Mouse (Mus musculus): ENCODE data around the gene Ccdc130.

- TF ChIP-seq CTCF (IDR thresholded peaks at IDR 0.05; ENCODE audit: low read depth): no peak
- TF ChIP-seq EP300 (IDR thresholded peaks at IDR 0.05; ENCODE audit: low read depth): no peak
Measured at GRCm38 (mm10) chr8:84207811-84208210, 62.4 kb downstream of the Ccdc130 start.
